Mouse (Mus musculus) MEL-GATA-1-ER (cell line): ENCODE measurements at regions not wholly inside any gene's neighbourhood (a gene's known extent, or its start where the extent isn't known, plus 50 kb on each side); places are given as distances from the start of the nearest gene placed in this dataset.

ENCODE experiments used
- DNase-seq: peaks from one replicate; pipeline ENCODE4 v3.0.0-alpha.2; 2012; ENCODE audit warnings: low read depth; ENCODE audit errors: extremely low read depth

DNA sequence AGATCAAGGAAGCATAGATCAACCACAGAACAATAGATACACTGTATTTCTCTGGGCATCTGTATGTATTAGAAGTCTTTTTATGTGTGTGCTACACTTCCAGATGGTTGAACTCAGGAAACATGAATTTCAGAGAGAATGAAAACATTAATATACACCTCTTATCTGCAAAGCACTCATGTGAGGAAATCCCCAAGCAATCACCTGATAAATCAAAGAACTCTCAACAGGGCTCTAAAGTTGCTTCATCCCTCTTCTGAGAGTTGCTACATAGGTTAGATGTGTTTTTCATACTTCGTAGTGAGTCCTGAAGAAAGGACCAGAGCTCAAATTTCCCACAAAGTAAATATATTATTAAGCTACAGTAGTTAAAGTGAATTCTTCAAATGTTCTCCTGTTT is 263.1 kb upstream of the Tbl1xr1 start:
- DNase-seq, result no peak

DNA sequence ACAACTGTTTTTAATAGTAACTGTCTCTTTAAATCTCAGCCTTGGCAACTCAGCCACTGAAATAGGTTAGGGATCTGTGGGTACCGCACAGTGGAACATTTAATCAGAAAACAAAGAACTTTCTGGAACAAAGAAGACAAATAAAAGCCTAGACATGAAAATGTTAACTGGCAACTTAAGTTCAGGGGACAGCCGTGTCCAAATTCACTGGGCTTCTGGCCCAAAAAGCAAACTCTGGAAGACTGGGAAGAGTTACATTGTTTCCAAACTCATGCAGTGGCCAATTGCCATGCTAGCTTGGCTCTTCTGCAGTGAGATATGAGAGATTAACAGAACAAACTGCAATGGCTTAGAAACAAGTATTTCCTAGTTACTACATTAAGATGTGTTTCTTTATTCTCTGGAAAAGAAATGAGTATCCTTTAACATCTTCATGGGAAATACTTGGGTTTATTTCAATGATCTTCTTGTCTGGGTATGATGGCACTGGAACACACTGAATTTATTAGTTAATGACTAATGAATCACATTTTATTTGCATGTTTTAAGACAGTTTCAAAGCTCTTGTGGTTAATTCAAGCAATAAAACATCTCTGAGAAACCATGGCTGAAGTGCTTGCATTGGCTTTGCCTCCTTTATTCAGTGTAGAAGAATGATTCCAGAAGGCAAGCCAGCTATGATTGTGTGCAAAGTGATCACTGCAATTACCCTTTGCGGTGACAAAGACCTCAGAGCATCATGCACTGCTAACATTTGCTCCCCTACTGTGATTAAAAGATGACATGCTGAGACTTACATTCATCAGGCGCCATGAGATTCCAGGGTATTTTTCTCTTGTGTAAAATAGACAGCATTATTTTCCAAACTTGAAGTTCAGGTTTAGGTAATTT is 259.2 kb upstream of the Tbl1xr1 start:
- no peak for DNase-seq

DNA sequence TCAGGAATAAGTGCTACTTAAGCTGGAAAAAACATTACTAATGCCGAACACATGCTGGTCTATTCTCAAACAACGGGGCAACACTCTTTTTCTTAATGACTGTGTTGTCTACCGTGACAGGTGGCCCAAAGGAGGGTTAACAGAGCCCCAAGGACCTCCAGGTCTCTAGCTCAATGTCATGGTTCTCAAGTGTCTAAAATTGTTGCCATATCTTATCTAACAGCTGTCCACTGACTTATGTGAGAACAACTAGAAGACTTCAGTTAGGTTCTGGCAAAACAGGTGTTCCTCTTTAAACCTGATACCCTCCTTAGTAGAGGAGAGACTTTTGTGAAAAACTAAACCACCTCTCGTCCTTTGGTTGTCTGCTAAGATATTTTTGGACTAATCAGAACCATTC is 257.4 kb upstream of the Tbl1xr1 start:
- no peak for DNase-seq

DNA sequence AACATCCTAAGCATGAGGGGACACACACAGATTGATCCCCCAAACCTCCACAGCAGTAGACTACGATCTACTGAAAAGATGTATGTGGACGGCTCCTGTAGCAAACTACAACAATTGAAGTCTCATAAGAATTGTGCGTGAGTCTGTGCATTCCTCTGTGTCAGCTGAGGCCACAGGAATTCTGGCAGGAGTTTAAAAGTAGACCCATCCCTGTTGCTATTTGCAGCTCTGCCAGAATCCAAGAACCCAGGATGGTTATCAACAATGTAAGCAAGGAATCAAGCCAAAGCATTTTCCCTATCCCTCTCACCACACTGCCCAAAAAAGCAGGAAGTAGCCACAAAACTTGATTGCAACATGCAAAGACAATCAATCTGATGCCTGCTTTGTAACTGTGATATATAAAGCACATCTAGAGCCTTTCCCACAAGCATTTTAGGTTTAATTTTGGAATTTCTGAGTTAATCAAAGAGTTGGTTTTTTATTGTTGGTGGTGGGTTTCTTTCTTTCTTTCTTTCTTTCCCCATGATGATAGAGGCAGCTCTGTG is 256.3 kb upstream of the Tbl1xr1 start:
- DNase-seq, result no peak

DNA sequence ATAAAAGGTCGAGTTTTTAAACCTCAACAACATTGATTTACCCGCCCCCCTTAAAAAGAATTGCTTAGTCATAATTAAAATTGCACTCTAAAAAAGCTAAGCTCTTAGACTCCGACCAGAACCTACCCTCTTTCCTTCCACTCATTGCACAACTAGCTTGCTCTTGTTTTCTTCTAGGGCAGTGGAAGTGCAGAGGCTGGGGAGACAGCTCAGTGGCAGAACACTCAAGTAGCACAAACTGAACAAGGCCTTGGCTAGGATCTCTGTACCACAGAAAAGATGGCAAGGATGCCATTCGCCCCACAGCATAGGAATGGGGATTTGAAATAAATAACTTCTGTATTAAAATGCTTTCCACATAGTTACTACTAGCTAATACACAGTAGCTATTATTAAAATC is 253.8 kb upstream of the Tbl1xr1 start:
- no peak for DNase-seq

DNA sequence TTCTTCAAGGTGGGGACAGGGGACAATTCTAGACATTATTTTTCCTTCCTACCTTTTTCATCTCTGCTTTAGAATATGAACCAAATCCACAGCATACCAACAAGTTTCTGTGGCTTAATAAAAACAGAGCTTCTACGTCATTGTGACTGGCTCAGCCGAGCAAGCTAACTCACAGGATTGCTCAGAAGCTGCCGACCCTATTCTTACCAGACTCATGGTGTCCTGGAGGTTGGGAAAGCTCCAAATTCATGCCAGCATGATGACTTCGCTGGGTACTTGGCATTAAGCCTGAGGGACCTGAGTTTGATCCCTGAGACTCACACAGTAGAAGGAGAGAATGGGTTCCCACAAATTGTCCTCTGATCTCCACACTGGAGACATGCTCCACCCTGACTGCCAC is 253.1 kb upstream of the Tbl1xr1 start:
- DNase-seq, result no peak

DNA sequence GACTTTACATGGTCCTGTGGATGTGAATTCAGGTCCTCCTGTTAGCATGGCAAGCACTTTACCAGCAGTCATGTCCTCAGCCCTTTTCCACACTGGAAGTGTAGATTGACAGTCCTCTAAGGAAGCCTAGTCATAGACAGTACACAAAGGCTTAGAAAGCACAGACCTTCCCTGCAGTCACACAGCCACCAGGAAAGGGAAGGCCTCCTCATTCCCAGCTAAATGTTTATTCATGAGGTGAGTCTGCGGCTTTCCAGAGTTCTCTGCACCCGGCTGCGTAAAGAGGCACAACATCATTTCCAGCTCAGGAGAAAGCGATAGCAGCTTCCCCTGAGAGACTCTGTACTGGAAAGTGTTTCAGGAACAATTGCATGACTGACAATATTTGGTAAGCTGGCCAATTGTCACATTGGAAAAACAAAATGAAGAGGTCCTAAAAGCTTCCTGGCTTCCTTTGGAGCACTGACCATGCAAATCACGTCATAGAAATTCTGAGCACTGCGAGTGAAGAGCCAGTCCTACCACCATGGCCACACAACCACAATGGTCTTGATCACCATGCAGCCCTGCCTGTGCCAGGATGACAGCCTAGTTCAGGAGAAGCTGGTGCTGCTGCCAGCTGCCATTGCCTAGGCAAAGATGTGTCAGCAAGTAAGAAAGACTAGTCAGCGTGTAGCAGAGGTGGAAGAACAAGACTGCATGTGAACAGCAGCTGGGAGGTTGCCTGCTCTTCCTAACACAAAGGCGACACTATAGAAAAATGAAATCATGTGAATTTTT is 252.2 kb upstream of the Tbl1xr1 start:
- no peak for DNase-seq

DNA sequence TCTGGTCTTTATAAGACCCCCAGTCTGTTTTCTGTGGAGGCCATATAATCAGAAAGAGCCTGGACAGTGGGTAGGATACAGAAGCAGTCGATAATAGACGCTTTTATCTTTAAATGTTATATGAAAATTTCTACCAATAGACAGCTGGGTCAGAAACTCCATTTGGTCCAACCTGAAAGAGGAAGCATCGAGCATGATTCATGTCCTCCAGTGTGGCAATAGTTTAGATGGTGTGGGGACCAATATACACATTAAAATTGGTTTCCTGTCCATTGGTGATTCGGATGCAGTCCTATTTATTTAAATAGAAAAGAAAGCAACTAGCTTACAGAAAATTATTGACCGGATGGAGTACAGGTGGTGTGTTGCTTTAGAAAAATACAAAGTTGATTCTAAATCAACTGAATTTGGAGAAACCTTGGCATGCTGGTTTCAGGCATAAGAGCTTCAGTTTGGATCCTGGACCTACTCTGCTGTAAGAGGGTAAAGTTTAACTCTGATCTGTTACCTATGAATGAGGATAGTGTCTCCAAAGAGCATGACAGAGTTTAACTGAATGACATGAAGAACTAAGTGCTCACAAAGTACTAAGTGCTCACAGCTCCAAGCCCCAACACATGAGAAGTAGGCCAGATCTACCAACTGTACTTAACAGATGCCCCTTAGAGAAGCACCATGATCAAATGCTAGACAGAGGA is 251.4 kb upstream of the Tbl1xr1 start:
- DNase-seq, result no peak

DNA sequence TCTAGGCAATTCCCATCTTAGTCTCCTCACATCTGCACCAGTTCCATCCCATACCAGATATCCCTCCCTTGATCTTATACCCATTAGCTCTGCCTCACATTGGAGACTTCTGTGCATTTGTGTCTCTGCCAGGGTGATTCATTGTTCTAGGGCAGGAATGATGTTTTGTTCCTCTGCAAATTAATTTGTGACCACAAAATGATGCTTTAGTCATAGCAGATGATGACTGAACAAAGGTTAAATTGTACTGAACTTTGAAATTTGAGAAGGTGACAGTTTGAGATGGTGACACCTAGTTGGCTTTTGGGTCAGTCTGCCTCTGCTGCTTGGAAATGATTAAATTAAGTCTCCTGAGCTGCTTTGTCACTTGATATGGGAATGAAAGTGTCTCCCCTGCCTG is 248.8 kb upstream of the Tbl1xr1 start:
- no peak for DNase-seq

DNA sequence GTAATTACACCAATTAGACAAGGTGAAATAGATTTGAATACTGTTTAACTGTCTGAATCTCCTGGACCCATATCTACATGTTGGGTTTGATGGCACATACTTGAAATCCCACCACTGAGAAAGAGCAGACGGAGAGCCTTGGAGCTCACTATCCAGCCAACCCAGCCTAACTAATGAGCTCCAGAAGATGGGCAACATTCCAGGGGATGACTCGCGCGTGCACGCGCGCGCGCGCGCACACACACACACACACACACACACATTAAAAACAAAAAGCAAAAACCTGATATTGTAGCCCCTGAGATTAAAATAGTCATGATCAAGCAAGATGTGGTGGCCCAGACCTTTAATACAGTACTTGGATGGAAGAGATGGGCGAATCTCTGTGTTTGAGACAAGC is 243.3 kb upstream of the Tbl1xr1 start:
- no peak for DNase-seq

DNA sequence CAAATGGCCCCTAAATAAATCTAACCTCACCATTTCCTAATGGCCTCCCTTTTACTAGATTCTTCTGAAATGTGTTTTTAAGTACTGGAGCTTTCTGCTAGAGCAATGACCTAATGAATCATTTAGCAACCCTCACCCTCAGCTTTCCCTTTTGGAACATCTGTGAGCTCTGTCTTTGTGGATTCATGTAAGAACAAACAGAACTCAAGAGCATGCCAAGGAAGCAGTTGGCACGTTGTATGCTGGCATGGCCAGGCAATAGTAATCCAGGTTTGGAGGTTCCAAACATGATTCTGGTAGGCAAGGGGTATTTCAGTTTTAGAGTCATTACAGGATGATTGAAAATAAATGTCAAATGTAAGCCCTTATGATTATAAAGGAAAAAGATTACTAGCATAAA is 240.9 kb upstream of the Tbl1xr1 start:
- DNase-seq, result no peak

DNA sequence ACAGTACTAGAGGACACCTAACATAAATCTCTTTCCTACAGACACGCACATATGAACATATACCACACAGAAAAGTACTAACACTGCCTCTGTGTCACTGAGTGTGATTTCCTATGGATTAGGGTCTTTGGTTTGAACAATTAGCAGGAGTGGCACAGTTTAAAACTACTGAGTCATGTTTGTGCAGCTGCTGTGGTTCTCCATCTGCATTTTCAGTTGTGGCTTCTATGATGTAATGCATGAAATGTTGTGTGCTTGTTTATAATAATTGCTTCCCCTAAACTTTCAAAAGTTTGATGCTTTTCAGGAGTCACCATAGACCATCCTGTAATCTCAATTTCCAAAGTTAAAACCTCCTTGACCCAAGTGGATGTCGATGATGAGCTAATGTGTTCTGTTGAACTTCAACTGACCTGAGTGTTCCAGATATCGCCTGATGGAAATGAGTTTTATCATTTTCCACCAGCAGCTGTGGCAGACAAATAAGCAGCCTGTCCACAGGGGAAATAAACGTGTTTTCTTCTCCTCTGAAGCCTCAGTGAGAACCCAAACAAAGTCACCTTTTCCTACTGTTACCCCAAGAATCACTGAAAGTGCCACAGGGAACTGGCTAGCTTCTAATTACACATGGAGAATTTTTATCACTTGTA is 239.0 kb upstream of the Tbl1xr1 start:
- peak; percentile 4 for DNase-seq

DNA sequence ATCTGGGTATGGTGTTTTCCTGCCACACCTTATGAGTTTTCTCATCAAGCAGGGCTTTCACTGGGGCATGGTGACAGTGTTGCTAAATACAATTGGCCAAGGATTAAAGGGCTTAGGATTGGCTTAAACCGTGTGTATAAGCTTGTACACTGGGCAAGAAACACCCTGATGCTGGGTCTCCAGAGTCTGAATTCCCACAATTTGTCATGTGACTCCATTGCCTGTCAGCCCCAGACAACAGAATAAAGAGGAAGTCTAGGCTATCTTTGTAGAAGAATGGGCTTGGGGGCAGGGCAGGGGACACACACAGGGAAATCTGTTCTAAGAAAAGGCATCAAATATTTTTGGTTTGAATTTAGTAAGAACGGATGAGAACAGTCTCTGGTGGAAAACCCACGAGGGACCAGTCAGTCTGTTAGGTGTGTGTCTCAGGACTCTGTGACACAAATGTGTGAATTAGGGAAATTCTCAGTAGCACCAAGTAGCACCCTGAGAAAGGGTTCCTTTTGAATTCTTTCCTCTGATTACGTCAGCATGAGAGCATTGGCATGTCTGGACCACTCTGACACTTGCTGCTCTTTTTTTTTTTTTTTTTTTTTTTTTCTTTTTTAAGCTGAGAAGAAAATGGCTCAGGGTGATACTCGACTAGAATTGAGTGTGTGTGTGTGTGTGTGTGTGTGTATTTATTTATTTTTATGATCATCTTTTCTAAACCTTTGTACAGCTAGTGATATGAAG is 235.5 kb upstream of the Tbl1xr1 start:
- peak; percentile 63 for DNase-seq

DNA sequence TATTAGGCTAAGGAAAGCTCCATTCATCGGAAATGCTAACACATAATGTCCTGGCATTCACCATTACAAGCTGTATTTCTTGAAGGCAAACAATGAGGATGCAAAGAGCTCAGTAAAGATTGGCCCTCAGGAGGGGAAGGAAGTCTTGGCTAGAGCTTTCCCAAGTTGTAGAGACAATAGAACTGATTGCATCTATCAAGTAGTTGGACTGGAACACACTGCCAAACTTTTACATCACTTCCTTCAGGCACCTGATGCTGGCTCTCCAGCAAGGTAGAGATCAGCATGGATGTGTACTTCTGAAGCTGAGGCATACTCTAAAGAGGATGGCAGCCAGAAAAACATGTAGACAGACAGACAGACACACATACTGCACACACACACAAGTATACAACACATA is 234.9 kb upstream of the Tbl1xr1 start:
- no peak for DNase-seq

DNA sequence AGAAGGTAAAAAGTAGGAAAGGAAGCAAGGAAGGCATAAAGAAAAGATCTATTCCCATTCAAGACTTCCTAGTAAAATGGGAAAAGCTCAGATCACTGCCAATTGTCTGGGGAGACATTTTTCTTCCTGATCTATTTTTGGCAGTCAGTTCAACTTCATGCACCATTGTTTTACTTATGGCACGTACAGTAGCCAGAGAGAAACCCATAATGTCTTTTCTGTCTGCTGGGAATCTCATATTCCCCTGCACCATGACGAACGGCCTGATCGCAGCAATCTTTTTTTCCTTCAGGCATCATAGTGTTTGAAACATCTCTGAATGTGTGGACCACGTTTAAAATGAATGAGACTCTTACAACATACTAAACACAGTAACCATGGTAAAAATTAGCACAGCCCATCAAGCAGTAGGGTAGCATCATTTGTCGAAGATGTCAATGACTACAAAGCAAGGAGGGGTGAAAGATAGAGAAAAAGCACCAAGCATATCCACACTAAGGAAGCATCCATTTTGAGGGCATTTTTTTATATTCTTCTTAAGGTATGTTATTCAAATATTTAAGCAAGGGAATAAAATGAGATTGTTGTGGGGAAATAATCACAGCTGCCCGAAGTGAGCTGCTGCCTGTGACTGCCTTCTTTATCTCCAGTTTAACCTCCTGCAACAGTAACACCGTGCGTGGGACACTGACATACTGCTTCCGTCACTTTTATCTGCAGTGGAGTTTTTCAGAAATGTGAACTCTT is 233.7 kb upstream of the Tbl1xr1 start:
- no peak for DNase-seq

DNA sequence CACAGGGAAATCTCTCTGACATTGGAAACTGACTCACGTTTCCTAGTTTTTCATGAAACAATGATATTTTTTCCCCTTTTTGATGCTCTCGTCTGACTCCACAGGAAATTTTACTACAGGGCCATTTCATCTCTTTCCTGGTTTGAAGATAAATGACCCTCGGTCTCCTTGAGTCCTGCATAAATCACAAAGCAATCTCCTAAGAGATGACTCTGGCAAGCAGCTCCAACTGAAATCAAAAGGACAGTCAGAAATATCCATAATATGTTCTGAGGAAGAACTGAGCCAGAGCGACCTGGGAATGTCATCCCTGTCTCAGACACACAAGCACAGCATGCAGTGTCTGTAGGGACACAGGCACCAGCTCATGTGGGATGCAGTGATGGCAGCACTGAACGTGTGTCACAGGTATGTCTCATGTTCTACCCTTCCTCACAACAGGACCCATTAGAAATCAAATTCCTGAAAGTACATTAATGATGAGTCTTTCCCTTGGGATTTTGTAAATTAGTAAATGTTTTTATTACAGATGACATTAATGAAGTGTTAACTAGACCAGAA is 233.1 kb upstream of the Tbl1xr1 start:
- no peak for DNase-seq

DNA sequence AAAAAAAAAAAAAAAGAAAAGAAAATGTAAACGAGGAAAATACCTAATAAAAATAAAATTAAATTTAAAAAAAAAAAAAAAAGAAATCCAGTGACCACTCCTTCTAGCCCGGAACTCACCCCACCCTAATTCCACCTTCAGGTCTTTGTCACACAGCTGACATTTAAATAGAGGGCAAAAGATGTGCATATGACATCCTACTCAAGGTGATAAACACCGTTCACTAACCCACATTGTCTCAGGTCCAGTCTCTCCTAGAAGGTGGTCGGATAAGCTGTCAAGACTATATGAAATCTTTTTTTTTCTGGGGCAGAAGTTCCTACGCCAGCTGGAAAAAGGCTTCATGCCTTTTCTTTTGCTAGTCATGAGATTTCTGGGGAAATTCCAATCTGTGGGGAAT is 226.6 kb upstream of the Tbl1xr1 start:
- DNase-seq, result no peak

DNA sequence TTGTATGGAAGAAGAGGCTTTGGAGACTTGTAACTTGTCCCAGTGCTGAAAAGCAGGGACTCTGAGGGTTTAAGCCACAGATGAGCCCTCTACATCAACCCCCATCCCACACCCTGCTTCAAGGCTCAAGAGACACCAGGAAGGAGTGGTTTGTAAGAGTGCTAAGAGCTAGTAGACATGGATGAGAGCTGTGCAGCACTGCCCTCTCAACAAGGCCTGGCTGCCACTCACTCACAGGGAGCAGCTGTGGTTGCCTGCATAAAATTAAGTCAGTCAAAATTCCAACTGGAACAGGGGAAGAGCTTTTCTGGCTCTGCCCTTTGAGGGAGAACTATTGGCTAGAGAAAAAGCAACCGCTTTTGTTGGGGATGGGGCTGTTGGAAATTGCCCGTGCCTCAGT is 225.5 kb upstream of the Tbl1xr1 start:
- no peak for DNase-seq

DNA sequence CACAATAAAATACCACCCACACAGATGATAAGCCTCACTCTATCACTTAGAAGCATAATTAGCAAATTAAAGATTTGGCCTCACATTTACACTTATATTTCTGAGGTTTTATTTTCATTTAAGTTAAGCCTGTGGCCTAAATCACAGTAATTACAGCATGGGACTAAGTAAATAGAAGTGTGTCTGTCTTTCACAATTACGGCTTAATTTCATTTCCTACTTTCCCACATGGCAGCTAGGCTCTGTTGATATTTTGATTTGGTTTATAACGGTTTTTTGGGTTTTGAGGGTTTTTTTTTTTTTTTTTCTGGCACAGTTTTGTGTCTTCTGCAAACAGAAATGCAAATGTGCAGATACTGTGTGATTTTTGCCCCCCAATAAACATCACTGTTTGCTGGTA is 222.1 kb upstream of the Tbl1xr1 start:
- DNase-seq, result no peak

DNA sequence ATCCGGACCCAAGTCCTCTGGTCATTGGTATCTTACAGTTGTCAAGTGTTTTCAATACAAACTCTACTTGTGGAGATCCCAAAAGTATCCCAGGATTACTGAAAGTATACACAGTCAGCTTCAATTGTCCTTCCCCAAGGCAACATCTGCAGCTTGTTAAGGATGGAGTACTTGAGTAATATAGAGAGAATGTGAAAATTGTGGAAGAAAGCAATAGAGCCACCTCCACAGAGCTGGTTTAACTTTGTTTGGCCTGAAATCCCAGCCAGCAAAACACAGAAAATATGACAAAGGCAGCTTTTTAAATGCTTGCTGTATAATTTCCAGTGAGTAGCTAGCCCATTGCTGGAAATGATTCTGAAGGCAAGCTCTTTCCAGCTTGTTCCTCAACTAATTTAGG is 217.0 kb upstream of the Tbl1xr1 start:
- no peak for DNase-seq
